Comparison of ENCODE assay signal across 8 mouse cellular contexts in the genomic region with DNA sequence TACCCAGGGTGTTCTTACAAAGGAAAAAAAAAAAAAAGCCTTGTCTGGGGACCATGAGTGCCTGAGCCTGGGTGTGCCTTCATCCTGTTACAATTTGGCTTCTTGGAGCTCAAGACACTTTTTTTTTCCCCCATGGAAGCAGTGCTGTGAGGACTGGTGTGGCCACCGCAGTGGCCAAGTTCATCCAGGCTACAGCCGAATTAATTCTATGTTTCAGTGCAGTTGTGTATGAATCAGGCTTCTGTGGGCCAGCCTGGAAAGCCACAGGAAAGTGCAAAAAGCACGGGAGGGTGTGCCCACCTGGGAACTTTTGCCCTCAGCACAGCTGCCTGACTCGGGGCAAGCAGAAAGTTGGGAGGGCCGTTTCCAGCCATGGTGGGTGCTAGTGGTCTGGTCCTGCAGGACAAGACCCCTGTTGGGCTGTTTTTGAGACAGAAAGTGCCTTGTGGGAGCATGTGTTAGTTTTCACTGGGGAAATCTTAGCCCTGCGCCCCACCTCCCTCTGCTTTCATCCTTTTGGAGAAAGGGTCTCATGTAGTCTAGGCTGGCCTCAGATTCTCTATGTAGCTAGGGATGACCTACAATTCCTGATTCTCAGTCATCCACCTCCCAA. TPM values are rescaled to one million over a fixed set of nuclear protein-coding genes. Genes with fewer than 3 reads are reported as not detected.
A peak's percentile ranks its signal among the peaks of the same experiment; 100 is the strongest.
DNase-seq lines count a peak whose midpoint lies in the region; ATAC-seq and TF ChIP-seq lines count a peak whose summit lies in the region.

No protein-coding gene starts in this region.

- no peak for ATAC-seq in megakaryocyte, adult 5-6 weeks (ENCODE audit: poor library complexity, severe bottlenecking)
- no peak for ATAC-seq in forebrain, postnatal 0 days
- ATAC-seq in limb, embryonic 14.5 days (ENCODE audit: low FRiP score, low read depth), result no peak
- no peak for ATAC-seq in megakaryocyte progenitor cell, adult 5-6 weeks (replicated peaks; ENCODE audit: poor library complexity)

- H3K4me1 ChIP-seq in megakaryocyte, embryonic 14.5 days, result peaks cover 67% of the 10 kb centered on the region
- peaks cover 12% of the 10 kb centered on the region; the same call in 1 of the 2 replicates for H3K4me1 ChIP-seq in forebrain, postnatal 0 days (ENCODE audit: insufficient read depth)
- H3K4me1 ChIP-seq in limb, embryonic 14.5 days (ENCODE audit: control insufficient read depth, insufficient read depth, low read length), result peaks cover 55% of the 10 kb centered on the region
- H3K4me1 ChIP-seq in small intestine, adult 2 months (ENCODE audit: control insufficient read depth, insufficient read depth, insufficient read length, low read length), result peaks cover 44% of the 10 kb centered on the region

- 30% methylated on average over 6 of the region's 6 CpGs for WGBS in forebrain, postnatal 0 days
- WGBS in limb, embryonic 14.5 days, result 20% methylated on average over 6 of the region's 6 CpGs
- WGBS in small intestine, adult 2 months, result 11% methylated on average over 6 of the region's 6 CpGs

- peak overlapping the region; percentile 92 for H3K4me3 ChIP-seq in megakaryocyte, embryonic 14.5 days (replicated peaks)
- H3K4me3 ChIP-seq in forebrain, postnatal 0 days (ENCODE audit: low read depth, low read length), result peak overlapping the region; percentile 55
- peak overlapping the region; percentile 46 for H3K4me3 ChIP-seq in limb, embryonic 14.5 days (replicated peaks; ENCODE audit: low read length)
- peak overlapping the region; percentile 64 for H3K4me3 ChIP-seq in small intestine, adult 2 months (ENCODE audit: low read depth, low read length)

- peak overlapping the region; percentile 96 for H3K27ac ChIP-seq in forebrain, postnatal 0 days (ENCODE audit: low read depth, low read length)
- peak overlapping the region; percentile 84 for H3K27ac ChIP-seq in limb, embryonic 14.5 days (replicated peaks; ENCODE audit: low read depth, low read length)
- H3K27ac ChIP-seq in small intestine, adult 2 months (ENCODE audit: insufficient read depth, low read depth, low read length), result peak overlapping the region; percentile 92

- H3K4me2 ChIP-seq in forebrain, postnatal 0 days (ENCODE audit: low read depth), result peak overlapping the region; percentile 71
- peak overlapping the region; percentile 68 for H3K4me2 ChIP-seq in limb, embryonic 14.5 days (replicated peaks; ENCODE audit: low read depth, low read length, severe bottlenecking)

- H3K36me3 ChIP-seq in megakaryocyte, embryonic 14.5 days (replicated peaks; ENCODE audit: low read length), result peaks cover 3% of the 10 kb centered on the region
- no peaks in the 10 kb centered on the region for H3K36me3 ChIP-seq in forebrain, postnatal 0 days (ENCODE audit: insufficient read depth)
- no peaks in the 10 kb centered on the region for H3K36me3 ChIP-seq in limb, embryonic 14.5 days (ENCODE audit: control insufficient read depth, insufficient read depth, low read length)
- H3K36me3 ChIP-seq in small intestine, adult 2 months (ENCODE audit: control insufficient read depth, insufficient read depth, low read length), result no peaks in the 10 kb centered on the region

- no peak for TF ChIP-seq CTCF in forebrain, postnatal 0 days (IDR thresholded peaks at IDR 0.05; ENCODE audit: low read depth)
- no peak for TF ChIP-seq CTCF in small intestine, adult 2 months (IDR thresholded peaks at IDR 0.05; ENCODE audit: extremely low read depth, insufficient read length, insufficient replicate concordance, low read depth, low read length)

- no peaks in the 10 kb centered on the region for H3K27me3 ChIP-seq in megakaryocyte, embryonic 14.5 days (replicated peaks)
- H3K27me3 ChIP-seq in forebrain, postnatal 0 days (ENCODE audit: insufficient read depth, low read length), result no peaks in the 10 kb centered on the region
- H3K27me3 ChIP-seq in limb, embryonic 14.5 days (ENCODE audit: control insufficient read depth, insufficient read depth, low read length), result no peaks in the 10 kb centered on the region
- no peaks in the 10 kb centered on the region for H3K27me3 ChIP-seq in small intestine, adult 2 months (ENCODE audit: control insufficient read depth, insufficient read depth, low read length)

- H3K9me3 ChIP-seq in megakaryocyte, embryonic 14.5 days, result peaks cover 11% of the 10 kb centered on the region
- no peaks in the 10 kb centered on the region for H3K9me3 ChIP-seq in forebrain, postnatal 0 days (ENCODE audit: low read length)
- no peaks in the 10 kb centered on the region for H3K9me3 ChIP-seq in limb, embryonic 14.5 days (ENCODE audit: control insufficient read depth, low read length)

- peak overlapping the region; percentile 87 for H3K9ac ChIP-seq in forebrain, postnatal 0 days
- peak overlapping the region; percentile 71 for H3K9ac ChIP-seq in limb, embryonic 14.5 days (ENCODE audit: low read depth, low read length, severe bottlenecking)

- TF ChIP-seq POLR2A in limb, embryonic 14.5 days (IDR thresholded peaks at IDR 0.05; ENCODE audit: borderline replicate concordance, extremely low read depth, insufficient read depth, insufficient read length), result 0 out of 2 replicates have a peak, but pooled peaks have one; percentile 8
- no peak for TF ChIP-seq POLR2A in small intestine, adult 2 months (IDR thresholded peaks at IDR 0.05; ENCODE audit: low read depth, low read length)

- DNase-seq in forebrain, postnatal 0 days, result no peak
- no peak for DNase-seq in limb, embryonic 14.5 days (ENCODE audit: low spot score)
- DNase-seq in urinary bladder, adult 18-20 months (ENCODE audit: low spot score in 2 of 2), result no peak
- DNase-seq in layer of hippocampus, postnatal 14 days (ENCODE audit: low spot score in 2 of 2), result no peak

RNA-seq across cellular contexts. Expression of gene Ddit4, which starts 18.9 kb away (rescaled TPM):
- 33.2 and 44.6 TPM in 2 replicates for polyA plus RNA-seq in megakaryocyte, embryonic 14.5 days (2012; ENCODE audit: insufficient read depth, low replicate concordance)
- 2.2 and 2.4 TPM in 2 replicates for total RNA-seq in megakaryocyte, adult 5-6 weeks (2015)
- total RNA-seq in megakaryocyte, adult 5-6 weeks (2017), result 0.94 and 1.2 TPM in 2 replicates
- 40.0 and 40.7 TPM in 2 replicates for total RNA-seq in forebrain, postnatal 0 days (2014; rRNA removed)
- 52.9 and 57.8 TPM in 2 replicates for polyA plus RNA-seq in forebrain, postnatal 0 days (2015; fragmentation: Nextera tagmentation; extraction: Ambion mirVana)
- polyA plus RNA-seq in limb, embryonic 14.5 days (2012; rRNA removed), result 117 and 138 TPM in 2 replicates
- 8.5 and 8.6 TPM in 2 replicates for polyA plus RNA-seq in limb, embryonic 14.5 days (2014; fragmentation: Nextera tagmentation; extraction: Ambion mirVana)
- polyA plus RNA-seq in small intestine, adult 2 months (2012; rRNA removed), result 21.5 and 35.0 TPM in 2 replicates
- total RNA-seq in megakaryocyte progenitor cell, adult 5-6 weeks (2015), result 0.37 and 2.4 TPM in 2 replicates
- 0.41 and 0.42 TPM in 2 replicates for total RNA-seq in megakaryocyte progenitor cell, adult 5-6 weeks (2017)
- 100 to 1,000 TPM in 1 of 2 experiments, 10 to 100 TPM in 1; 99.5 to 106 TPM for total RNA-seq in layer of hippocampus, postnatal 14 days (2021)

RNA-seq across cellular contexts. Expression of gene Ascc1, which starts 32.0 kb away (rescaled TPM):
- polyA plus RNA-seq in megakaryocyte, embryonic 14.5 days (2012; ENCODE audit: insufficient read depth, low replicate concordance), result 126 and 233 TPM in 2 replicates
- 25.7 and 29.9 TPM in 2 replicates for total RNA-seq in megakaryocyte, adult 5-6 weeks (2015)
- 24.3 and 27.0 TPM in 2 replicates for total RNA-seq in megakaryocyte, adult 5-6 weeks (2017)
- 20.0 and 24.3 TPM in 2 replicates for total RNA-seq in forebrain, postnatal 0 days (2014; rRNA removed)
- polyA plus RNA-seq in forebrain, postnatal 0 days (2015; fragmentation: Nextera tagmentation; extraction: Ambion mirVana), result 43.8 and 50.5 TPM in 2 replicates
- polyA plus RNA-seq in limb, embryonic 14.5 days (2012; rRNA removed), result 29.4 and 32.9 TPM in 2 replicates
- polyA plus RNA-seq in limb, embryonic 14.5 days (2014; fragmentation: Nextera tagmentation; extraction: Ambion mirVana), result 41.2 and 45.4 TPM in 2 replicates
- polyA plus RNA-seq in small intestine, adult 2 months (2012; rRNA removed), result 5.8 and 14.2 TPM in 2 replicates
- 38.3 and 38.9 TPM in 2 replicates for total RNA-seq in megakaryocyte progenitor cell, adult 5-6 weeks (2015)
- 27.8 and 33.2 TPM in 2 replicates for total RNA-seq in megakaryocyte progenitor cell, adult 5-6 weeks (2017)
- 10 to 100 TPM; 18.4 to 19.1 TPM for total RNA-seq in layer of hippocampus, postnatal 14 days (2021)

RNA-seq across cellular contexts. Expression of gene Anapc16, which starts 32.4 kb away (rescaled TPM):
- 73.7 and 169 TPM in 2 replicates for polyA plus RNA-seq in megakaryocyte, embryonic 14.5 days (2012; ENCODE audit: insufficient read depth, low replicate concordance)
- 45.9 and 57.2 TPM in 2 replicates for total RNA-seq in megakaryocyte, adult 5-6 weeks (2015)
- total RNA-seq in megakaryocyte, adult 5-6 weeks (2017), result 35.2 and 39.4 TPM in 2 replicates
- total RNA-seq in forebrain, postnatal 0 days (2014; rRNA removed), result 98.6 and 115 TPM in 2 replicates
- 109 and 117 TPM in 2 replicates for polyA plus RNA-seq in forebrain, postnatal 0 days (2015; fragmentation: Nextera tagmentation; extraction: Ambion mirVana)
- 105 and 109 TPM in 2 replicates for polyA plus RNA-seq in limb, embryonic 14.5 days (2012; rRNA removed)
- 110 and 114 TPM in 2 replicates for polyA plus RNA-seq in limb, embryonic 14.5 days (2014; fragmentation: Nextera tagmentation; extraction: Ambion mirVana)
- 33.0 and 51.4 TPM in 2 replicates for polyA plus RNA-seq in small intestine, adult 2 months (2012; rRNA removed)
- 54.5 and 55.9 TPM in 2 replicates for total RNA-seq in megakaryocyte progenitor cell, adult 5-6 weeks (2015)
- total RNA-seq in megakaryocyte progenitor cell, adult 5-6 weeks (2017), result 32.6 and 35.1 TPM in 2 replicates
- total RNA-seq in layer of hippocampus, postnatal 14 days (2021), result 10 to 100 TPM; 67.4 to 69.2 TPM

Comparison
In these comparisons a context has a peak if more than half of its experiments do, and no peak if none do; other contexts are left out.
1. RNA of gene Ddit4, which starts 18.9 kb away (total RNA-seq): 99.5 to 106 TPM in layer of hippocampus, postnatal 14 days and 40.0 to 40.7 TPM in forebrain, postnatal 0 days; 0.94 to 2.4 TPM in megakaryocyte, adult 5-6 weeks and 0.37 to 2.4 TPM in megakaryocyte progenitor cell, adult 5-6 weeks; every median in the first group is over 10 times any median in the second.
2. Peak in every context shown above with its lines, with median percentiles within 50 percentile points of each other: H3K4me3 ChIP-seq and H3K27ac ChIP-seq.